ENCODE assay signal across 9 mouse cellular contexts in the genomic region with DNA sequence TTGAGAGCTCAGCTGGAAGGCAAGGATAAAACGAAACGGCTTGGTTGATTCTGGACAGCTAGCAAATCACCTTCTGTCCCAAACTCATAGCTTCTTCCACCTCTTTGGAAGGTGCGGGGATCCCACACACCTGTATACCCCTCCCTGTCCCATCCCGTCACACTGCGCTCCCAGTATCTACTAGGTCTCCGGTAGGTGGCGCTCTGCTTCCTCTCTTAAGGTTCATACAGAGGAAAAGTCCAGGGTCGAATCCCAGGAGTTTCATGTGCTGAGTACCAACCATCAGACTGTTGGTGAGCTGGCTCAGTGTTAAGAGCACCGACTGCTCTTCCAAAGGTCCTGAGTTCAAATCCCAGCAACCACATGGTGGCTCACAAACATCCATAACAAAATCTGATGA. TPM values are rescaled to one million over a fixed set of nuclear protein-coding genes. Genes with fewer than 3 reads are reported as not detected.
A peak's percentile ranks its signal among the peaks of the same experiment; 100 is the strongest.
DNase-seq lines count a peak whose midpoint lies in the region; ATAC-seq and TF ChIP-seq lines count a peak whose summit lies in the region.
"Had no signal": no experiment of that assay in that cellular context is flagged by ENCODE, and none has a peak within 500 bp of the region (broad histone marks: within the 10 kb centered on the region; RNA-seq: fewer than 3 reads in every experiment).

No protein-coding gene starts in this region.

- peak; percentile 76 for DNase-seq in CD4-positive, CD25-positive, alpha-beta regulatory T cell, adult 2 months (ENCODE audit: low read depth, low spot score)
- peak; percentile 13 for DNase-seq in cerebellum, adult 11 months
- DNase-seq in forebrain, embryonic 14.5 days (ENCODE audit: low spot score), result peak; percentile 81
- DNase-seq in hindbrain, postnatal 0 days (ENCODE audit: low spot score), result peak; percentile 71
- peak; percentile 38 to 45 for DNase-seq in left cerebral cortex, adult 2 months (ENCODE audit: extremely low spot score in 1 of 2, low spot score in 2 of 2)
- peak; percentile 21 to 47 for DNase-seq in spleen, postnatal 14 days (ENCODE audit: low spot score in 2 of 2)

- H3K27me3 ChIP-seq in forebrain, embryonic 14.5 days (replicated peaks; ENCODE audit: control insufficient read depth, insufficient read depth, low read length), result no peaks in the 10 kb centered on the region
- no peaks in the 10 kb centered on the region for H3K27me3 ChIP-seq in hindbrain, postnatal 0 days (ENCODE audit: insufficient read depth, low read length)
- no peaks in the 10 kb centered on the region; the same call in 1 of the 2 replicates for H3K27me3 ChIP-seq in midbrain, embryonic 12.5 days

- intact Hi-C loops in left cerebral cortex, adult 2 months (cut with DNase I), result loop anchor here (5.0 kb wide), 1 partner anchor 79 kb away; no protein-coding TSS in a partner anchor

- H3K4me3 ChIP-seq in forebrain, embryonic 14.5 days (ENCODE audit: low read depth, low read length), result no peak overlapping the region
- no peak overlapping the region for H3K4me3 ChIP-seq in hindbrain, postnatal 0 days (ENCODE audit: low read length)
- H3K4me3 ChIP-seq in left cerebral cortex, adult 2 months, result no peak overlapping the region
- no peak overlapping the region for H3K4me3 ChIP-seq in midbrain, embryonic 12.5 days

- no peak overlapping the region for H3K4me2 ChIP-seq in forebrain, embryonic 14.5 days (ENCODE audit: low read length)
- H3K4me2 ChIP-seq in hindbrain, postnatal 0 days (ENCODE audit: low read depth, low read length), result no peak overlapping the region
- no peak overlapping the region for H3K4me2 ChIP-seq in midbrain, embryonic 12.5 days (replicated peaks)

- H3K4me1 ChIP-seq in forebrain, embryonic 14.5 days (ENCODE audit: control insufficient read depth, insufficient read depth, low read length), result no peaks in the 10 kb centered on the region
- no peaks in the 10 kb centered on the region for H3K4me1 ChIP-seq in hindbrain, postnatal 0 days (ENCODE audit: insufficient read depth, low read length)
- H3K4me1 ChIP-seq in midbrain, embryonic 12.5 days, result no peaks in the 10 kb centered on the region

- TF ChIP-seq CTCF in hindbrain, postnatal 0 days (IDR thresholded peaks at IDR 0.05; ENCODE audit: low read depth), result peak; percentile 69
- peak; percentile 73 for TF ChIP-seq CTCF in left cerebral cortex, adult 2 months (IDR thresholded peaks at IDR 0.05)

- H3K9me3 ChIP-seq in forebrain, embryonic 14.5 days (replicated peaks; ENCODE audit: control insufficient read depth, low read length), result no peaks in the 10 kb centered on the region
- no peaks in the 10 kb centered on the region for H3K9me3 ChIP-seq in hindbrain, postnatal 0 days (ENCODE audit: low read length)
- no peaks in the 10 kb centered on the region for H3K9me3 ChIP-seq in midbrain, embryonic 12.5 days

- no peak overlapping the region for H3K9ac ChIP-seq in forebrain, embryonic 14.5 days (ENCODE audit: low read length)
- no peak overlapping the region for H3K9ac ChIP-seq in hindbrain, postnatal 0 days (replicated peaks; ENCODE audit: low read length)
- H3K9ac ChIP-seq in midbrain, embryonic 12.5 days (replicated peaks), result no peak overlapping the region

- H3K27ac ChIP-seq in forebrain, embryonic 14.5 days (ENCODE audit: low read depth, low read length), result no peak overlapping the region
- no peak overlapping the region for H3K27ac ChIP-seq in hindbrain, postnatal 0 days
- no peak overlapping the region for H3K27ac ChIP-seq in left cerebral cortex, adult 2 months
- H3K27ac ChIP-seq in midbrain, embryonic 12.5 days (replicated peaks), result no peak overlapping the region
- H3K27ac ChIP-seq: macrophage had no signal

- ATAC-seq in CD4-positive, CD25-positive, alpha-beta regulatory T cell, adult 4 months, result no peak
- ATAC-seq in forebrain, embryonic 14.5 days, result peak; percentile 72
- ATAC-seq in hindbrain, postnatal 0 days, result peak; percentile 61; the same call in 1 of the 2 replicates
- ATAC-seq in midbrain, embryonic 12.5 days (ENCODE audit: low FRiP score, low read depth), result peak; percentile 77

- WGBS in forebrain, embryonic 14.5 days, result 13% methylated on average over 9 of the region's 9 CpGs
- 20% methylated on average over 9 of the region's 9 CpGs for WGBS in hindbrain, postnatal 0 days
- WGBS in midbrain, embryonic 12.5 days, result 16% methylated on average over 9 of the region's 9 CpGs

- no peaks in the 10 kb centered on the region for H3K36me3 ChIP-seq in forebrain, embryonic 14.5 days (ENCODE audit: control insufficient read depth, insufficient read depth, low read length)
- no peaks in the 10 kb centered on the region for H3K36me3 ChIP-seq in hindbrain, postnatal 0 days (ENCODE audit: insufficient read depth, low read length)
- H3K36me3 ChIP-seq in midbrain, embryonic 12.5 days, result no peaks in the 10 kb centered on the region

RNA-seq across cellular contexts. Expression of a gene that starts 2.5 kb away (rescaled TPM):
- not detected for polyA plus RNA-seq in CD4-positive, CD25-positive, alpha-beta regulatory T cell, adult 4 months (2017; shearing (Covaris generic))
- polyA plus RNA-seq in forebrain, embryonic 14.5 days (2014; fragmentation: Nextera tagmentation; extraction: Ambion mirVana), result not detected in 2 replicates
- total RNA-seq in hindbrain, postnatal 0 days (2014; rRNA removed), result not detected in 2 replicates
- not detected in 2 replicates for polyA plus RNA-seq in hindbrain, postnatal 0 days (2015; fragmentation: Nextera tagmentation; extraction: Ambion mirVana)
- not detected for total RNA-seq in left cerebral cortex, adult 2 months (2021)
- polyA plus RNA-seq in midbrain, embryonic 12.5 days (2016; fragmentation: Nextera tagmentation; extraction: Ambion mirVana), result not detected in 2 replicates
- polyA plus RNA-seq: macrophage had no signal

RNA-seq across cellular contexts. Expression of a gene that starts 9.9 kb away (rescaled TPM):
- polyA plus RNA-seq in CD4-positive, CD25-positive, alpha-beta regulatory T cell, adult 4 months (2017; shearing (Covaris generic)), result not detected
- 2.1 and 2.8 TPM in 2 replicates for polyA plus RNA-seq in forebrain, embryonic 14.5 days (2014; fragmentation: Nextera tagmentation; extraction: Ambion mirVana)
- 1.4 and 1.8 TPM in 2 replicates for total RNA-seq in hindbrain, postnatal 0 days (2014; rRNA removed)
- 5.8 and 6.2 TPM in 2 replicates for polyA plus RNA-seq in hindbrain, postnatal 0 days (2015; fragmentation: Nextera tagmentation; extraction: Ambion mirVana)
- total RNA-seq in left cerebral cortex, adult 2 months (2021), result not detected
- polyA plus RNA-seq in midbrain, embryonic 12.5 days (2016; fragmentation: Nextera tagmentation; extraction: Ambion mirVana), result 0.67 TPM in 1 of 2 replicates, not detected in the other
- polyA plus RNA-seq: macrophage had no signal

RNA-seq across cellular contexts. Expression of a gene that starts 20.5 kb away (rescaled TPM):
- polyA plus RNA-seq in CD4-positive, CD25-positive, alpha-beta regulatory T cell, adult 4 months (2017; shearing (Covaris generic)), result not detected
- 5.6 and 7.3 TPM in 2 replicates for polyA plus RNA-seq in forebrain, embryonic 14.5 days (2014; fragmentation: Nextera tagmentation; extraction: Ambion mirVana)
- 1.7 and 2.9 TPM in 2 replicates for total RNA-seq in hindbrain, postnatal 0 days (2014; rRNA removed)
- polyA plus RNA-seq in hindbrain, postnatal 0 days (2015; fragmentation: Nextera tagmentation; extraction: Ambion mirVana), result 4.5 and 4.7 TPM in 2 replicates
- not detected for total RNA-seq in left cerebral cortex, adult 2 months (2021)
- polyA plus RNA-seq in midbrain, embryonic 12.5 days (2016; fragmentation: Nextera tagmentation; extraction: Ambion mirVana), result 2.4 and 3.6 TPM in 2 replicates
- polyA plus RNA-seq: macrophage had no signal

RNA-seq across cellular contexts. Expression of a gene that starts 30.7 kb away (rescaled TPM):
- not detected for polyA plus RNA-seq in CD4-positive, CD25-positive, alpha-beta regulatory T cell, adult 4 months (2017; shearing (Covaris generic))
- polyA plus RNA-seq in forebrain, embryonic 14.5 days (2014; fragmentation: Nextera tagmentation; extraction: Ambion mirVana), result not detected in 2 replicates
- total RNA-seq in hindbrain, postnatal 0 days (2014; rRNA removed), result not detected in 2 replicates
- not detected in 2 replicates for polyA plus RNA-seq in hindbrain, postnatal 0 days (2015; fragmentation: Nextera tagmentation; extraction: Ambion mirVana)
- total RNA-seq in left cerebral cortex, adult 2 months (2021), result not detected
- not detected in 2 replicates for polyA plus RNA-seq in midbrain, embryonic 12.5 days (2016; fragmentation: Nextera tagmentation; extraction: Ambion mirVana)
- polyA plus RNA-seq: macrophage had no signal

RNA-seq across cellular contexts. Expression of a gene that starts 37.5 kb away (rescaled TPM):
- polyA plus RNA-seq in CD4-positive, CD25-positive, alpha-beta regulatory T cell, adult 4 months (2017; shearing (Covaris generic)), result 1 to 10 TPM; 2.6 to 4.7 TPM
- polyA plus RNA-seq in forebrain, embryonic 14.5 days (2014; fragmentation: Nextera tagmentation; extraction: Ambion mirVana), result 0.08 TPM in 1 of 2 replicates, not detected in the other
- total RNA-seq in hindbrain, postnatal 0 days (2014; rRNA removed), result 0.72 TPM in 1 of 2 replicates, not detected in the other
- polyA plus RNA-seq in hindbrain, postnatal 0 days (2015; fragmentation: Nextera tagmentation; extraction: Ambion mirVana), result 0.38 and 0.59 TPM in 2 replicates
- under 1 TPM in 1 of 2 experiments, not detected in 1; 0.16 TPM for total RNA-seq in left cerebral cortex, adult 2 months (2021)
- polyA plus RNA-seq in midbrain, embryonic 12.5 days (2016; fragmentation: Nextera tagmentation; extraction: Ambion mirVana), result 0.15 and 0.17 TPM in 2 replicates
- polyA plus RNA-seq: macrophage had no signal

Comparison
In these comparisons a context has a peak if more than half of its experiments do, and no peak if none do; other contexts are left out.
1. DNase-seq: peak in every context shown above with its lines; median percentile 81 in forebrain, embryonic 14.5 days; 76 in CD4-positive, CD25-positive, alpha-beta regulatory T cell, adult 2 months; 71 in hindbrain, postnatal 0 days; 42 in left cerebral cortex, adult 2 months; 34 in spleen, postnatal 14 days; 13 in cerebellum, adult 11 months.